Mouse (Mus musculus): Measurements from ENCODE around the gene Dab2ip.

Dab2ip gene

GRCm38 (mm10) chr2:35598819-35599218 lies 40.8 kb downstream of the Dab2ip start:
- no peak for DNase-seq

- no peak for DNase-seq
Observed at GRCm38 (mm10) chr2:35601665-35602064, 43.6 kb downstream of the Dab2ip start.

GRCm38 (mm10) chr2:35607476-35607875 lies 49.4 kb downstream of the Dab2ip start:
- no peak for DNase-seq

GRCm38 (mm10) chr2:35608856-35609255 lies 50.8 kb downstream of the Dab2ip start:
- no peak for DNase-seq

- no peak for DNase-seq
Observed at GRCm38 (mm10) chr2:35609317-35609716, 51.3 kb downstream of the Dab2ip start.

- no peak for DNase-seq
Observed at GRCm38 (mm10) chr2:35610168-35610951, 52.3 kb downstream of the Dab2ip start.

- no peak for DNase-seq
Observed at GRCm38 (mm10) chr2:35610976-35611375, 52.9 kb downstream of the Dab2ip start.

GRCm38 (mm10) chr2:35611645-35612044 lies 53.6 kb downstream of the Dab2ip start:
- no peak for DNase-seq

- DNase-seq = no peak
Observed at GRCm38 (mm10) chr2:35612297-35612696, 54.2 kb downstream of the Dab2ip start.

- peak; percentile 29 to 32 for DNase-seq
Observed at GRCm38 (mm10) chr2:35613946-35614353, 55.9 kb downstream of the Dab2ip start.

GRCm38 (mm10) chr2:35614411-35614810 lies 56.3 kb downstream of the Dab2ip start:
- DNase-seq = no peak

- DNase-seq = no peak
Observed at GRCm38 (mm10) chr2:35615366-35615765, 57.3 kb downstream of the Dab2ip start.

- peak in 1 of 2 experiments; percentile 21 for DNase-seq
Observed at GRCm38 (mm10) chr2:35615977-35616376, 57.9 kb downstream of the Dab2ip start.

- peak in 1 of 2 experiments; percentile 28 for DNase-seq
Observed at GRCm38 (mm10) chr2:35616891-35617658, 59.0 kb downstream of the Dab2ip start.

GRCm38 (mm10) chr2:35618981-35619380 lies 60.9 kb downstream of the Dab2ip start:
- no peak for DNase-seq

GRCm38 (mm10) chr2:35619532-35619931 lies 61.5 kb downstream of the Dab2ip start:
- no peak for DNase-seq

- no peak for DNase-seq
Observed at GRCm38 (mm10) chr2:35620364-35621224, 62.5 kb downstream of the Dab2ip start.

GRCm38 (mm10) chr2:35621225-35621519 lies 63.1 kb downstream of the Dab2ip start:
- no peak for DNase-seq

- no peak for DNase-seq
Observed at GRCm38 (mm10) chr2:35621796-35622195, 63.7 kb downstream of the Dab2ip start.

- no peak for DNase-seq
Observed at GRCm38 (mm10) chr2:35622261-35623103, 64.4 kb downstream of the Dab2ip start.

GRCm38 (mm10) chr2:35623104-35623377 lies 65.0 kb downstream of the Dab2ip start:
- DNase-seq = no peak

- no peak for DNase-seq
Observed at GRCm38 (mm10) chr2:35623431-35624148, 65.5 kb downstream of the Dab2ip start.
